Mouse (Mus musculus) hindbrain, embryonic 14.5 days (tissue): ENCODE results near the gene Dbi. TPM values are rescaled to one million over a fixed set of nuclear protein-coding genes. Genes with fewer than 3 reads are reported as not detected.

Experiments used
- ATAC-seq: fragments of 200-750 bp; cut with Nextera tagmentation; 2 replicates; pipeline ENCODE4 v1.8.0; 2017; ENCODE audit warnings: moderate number of reproducible peaks, mild to moderate bottlenecking, moderate TSS enrichment, moderate library complexity; ENCODE audit not compliant: low FRiP score
- DNase-seq: peaks from one replicate; pipeline ENCODE4 v3.0.0-alpha.2; 2015; ENCODE audit warnings: low spot score
- H3K27ac ChIP-seq: fragments of 300-500 bp; sonication (generic); 2 replicates; pipeline ENCODE4 v1.5.1; 2014; ENCODE audit warnings: mild to moderate bottlenecking, moderate library complexity
- H3K27me3 ChIP-seq: fragments of 300-500 bp; sonication (generic); 2 replicates; pipeline ENCODE4 v1.6.1; 2014; ENCODE audit warnings: mild to moderate bottlenecking, low read length, mixed read lengths; ENCODE audit not compliant: control insufficient read depth, insufficient read depth
- H3K36me3 ChIP-seq: fragments of 300-500 bp; sonication (generic); replicated peaks from 2 replicates; pipeline ENCODE4 v1.6.1; 2014; ENCODE audit not compliant: control insufficient read depth, insufficient read depth
- H3K4me1 ChIP-seq: fragments of 300-500 bp; sonication (generic); replicated peaks from 2 replicates; pipeline ENCODE4 v1.6.1; 2014; ENCODE audit warnings: antibody characterized with exemption, low read length, mixed read lengths; ENCODE audit not compliant: control insufficient read depth, insufficient read depth
- H3K4me2 ChIP-seq: fragments of 300-500 bp; sonication (generic); replicated peaks from 2 replicates; pipeline ENCODE4 v1.6.1; 2014; ENCODE audit warnings: mild to moderate bottlenecking, moderate library complexity
- H3K4me3 ChIP-seq: fragments of 300-500 bp; sonication (generic); replicated peaks from 2 replicates; pipeline ENCODE4 v1.5.1; 2014; ENCODE audit warnings: mild to moderate bottlenecking, low read length
- H3K9ac ChIP-seq: fragments of 300-500 bp; sonication (generic); 2 replicates; pipeline ENCODE4 v1.6.1; 2014
- H3K9me3 ChIP-seq: fragments of 300-500 bp; sonication (generic); 2 replicates; pipeline ENCODE4 v1.6.1; 2016; ENCODE audit warnings: low read length; ENCODE audit not compliant: control insufficient read depth
- WGBS: fragments of 180-500 bp; shearing (Covaris S2); extraction: QIAGEN DNeasy Blood & Tissue Kit; methylation state at CpG from one replicate; pipeline ENCODE4 v1.1.7; 2014; 5-methylcytosine and 5-hydroxymethylcytosine counted together
- polyA plus RNA-seq: library from polyadenylated mRNA; unstranded; fragments of >200 nt; fragmentation: Nextera tagmentation; extraction: Ambion mirVana; gene quantifications from 2 replicates; pipeline ENCODE4 v1.2.1, GENCODE M21; 2014

The Dbi gene
- polyA plus RNA-seq, 1 experiment from 2014 or later, result 1,660 TPM

DNA sequence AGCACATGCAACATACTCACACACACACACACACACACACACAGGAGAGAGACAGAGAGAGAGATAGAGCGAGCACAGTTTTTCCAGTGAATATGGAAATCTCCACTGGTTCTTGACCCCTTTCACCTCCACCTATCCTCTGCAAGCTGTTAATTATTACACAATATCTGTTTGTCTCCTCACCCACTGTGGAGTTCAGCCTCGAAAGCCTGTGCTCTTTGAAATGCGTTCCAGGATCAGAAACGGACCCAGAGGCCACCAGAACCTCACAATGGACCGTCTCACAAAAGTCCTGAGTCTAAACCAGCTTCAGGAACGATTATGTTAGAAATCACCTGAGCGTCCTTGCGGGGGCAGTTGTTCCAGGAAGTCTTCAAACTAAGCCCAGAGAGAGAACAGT lies 54.7 kb downstream of the Dbi start:
- Histone ChIP-seq H3K27me3 (no peaks in the 10 kb centered on the region), H3K4me1 (no peaks in the 10 kb centered on the region), H3K27ac (no peak overlapping the region), H3K4me2 (no peak overlapping the region), H3K4me3 (no peak overlapping the region), H3K9ac (no peak overlapping the region), H3K9me3 (no peaks in the 10 kb centered on the region), H3K36me3 (no peaks in the 10 kb centered on the region)
- ATAC-seq (no peak), DNase-seq (no peak)
- WGBS, result 81% methylated on average over 8 of the region's 8 CpGs

GRCm38 (mm10) chr1:120064036-120064682 lies 56.7 kb downstream of the Dbi start:
- Histone ChIP-seq H3K4me1 (no peaks in the 10 kb centered on the region), H3K9me3 (no peaks in the 10 kb centered on the region), H3K36me3 (no peaks in the 10 kb centered on the region), H3K4me3 (no peak overlapping the region), H3K4me2 (no peak overlapping the region), H3K9ac (no peak overlapping the region), H3K27me3 (no peaks in the 10 kb centered on the region), H3K27ac (no peak overlapping the region)
- ATAC-seq, result no peak
- 94% methylated on average over 11 of the region's 11 CpGs for WGBS
- DNase-seq, result no peak

Other genes starting within 250 kb of the Dbi start
- gene Tmem177, start 207.9 kb downstream of the Dbi start, polyA plus RNA-seq, result 6.7 and 7.3 TPM in 2 replicates
- gene Cfap221, start 123.8 kb downstream of the Dbi start, polyA plus RNA-seq, result 0.32 and 0.48 TPM in 2 replicates
- 0.43 and 0.86 TPM in 2 replicates for gene Sctr, start 114.2 kb downstream of the Dbi start, polyA plus RNA-seq
- gene Tmem37, start 47.0 kb downstream of the Dbi start, polyA plus RNA-seq, result 7.5 and 10.1 TPM in 2 replicates
- 14.5 and 16.3 TPM in 2 replicates for gene 3110009E18Rik, start 109 bp upstream of the Dbi start, polyA plus RNA-seq
- 2.7 and 3.0 TPM in 2 replicates for gene Steap3, start 151.6 kb upstream of the Dbi start, polyA plus RNA-seq
- gene C1ql2, start 219.5 kb upstream of the Dbi start, polyA plus RNA-seq, result 4.9 and 5.4 TPM in 2 replicates